Mouse (Mus musculus): ENCODE measurements around the gene Pptc7.

DNA sequence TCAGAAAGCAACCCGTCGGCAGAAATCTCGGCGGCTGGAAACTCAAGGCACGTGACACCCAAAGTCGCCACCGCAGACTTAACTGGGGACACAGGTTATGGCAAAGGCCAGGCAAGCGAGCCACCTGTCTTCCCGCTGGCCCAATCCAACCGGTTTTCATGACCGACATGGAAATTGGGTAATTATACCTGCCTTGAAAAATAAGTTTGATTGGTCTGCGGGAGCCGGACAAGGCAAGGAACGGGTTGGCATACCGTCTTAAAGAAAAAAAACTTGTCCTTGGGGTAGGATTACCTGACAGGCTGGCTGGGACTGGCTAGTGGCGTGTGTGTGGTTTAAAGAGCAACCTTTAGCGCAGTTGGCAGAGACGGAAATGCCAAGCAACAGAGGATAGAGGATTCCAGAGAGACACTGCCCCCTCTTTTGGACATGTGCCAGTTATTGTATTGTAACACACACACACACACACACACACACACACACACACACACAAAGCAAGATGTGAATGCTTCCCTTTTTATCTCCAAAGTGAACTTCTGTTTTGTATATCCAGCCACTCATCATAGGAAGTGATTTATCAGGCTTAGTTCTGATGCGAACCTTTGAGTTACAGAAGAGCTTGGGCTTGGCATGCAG is 3.2 kb upstream of the Pptc7 start:
- TF ChIP-seq USF1 (IDR thresholded peaks at IDR 0.05; ENCODE audit: low read depth) (no peak), CTCF (IDR thresholded peaks at IDR 0.05; ENCODE audit: control insufficient read depth, insufficient read depth, insufficient read length) (no peak), MYOD1 (IDR thresholded peaks at IDR 0.05; ENCODE audit: control insufficient read depth, insufficient read length, low read depth) (no peak)

Measured in C2C12 (cell line).